22 mouse cellular contexts compared by ENCODE assay signal in genomic region chr11:52638939-52639338, GRCm38 (mm10).
DNase-seq lines count a peak whose midpoint lies in the region; ATAC-seq and TF ChIP-seq lines count a peak whose summit lies in the region.
"Had no signal": no experiment of that assay in that cellular context is flagged by ENCODE, and none has a peak within 500 bp of the region (broad histone marks: within the 10 kb centered on the region; RNA-seq: fewer than 3 reads in every experiment).

No protein-coding gene starts in this region.

- TF ChIP-seq POLR2A in heart, adult 2 months (IDR thresholded peaks at IDR 0.05; ENCODE audit: insufficient read depth, low read depth, low read length), result no peak
- no peak for TF ChIP-seq POLR2A in lung, adult 2 months (IDR thresholded peaks at IDR 0.05; ENCODE audit: borderline replicate concordance, extremely low read depth, low read depth, low read length)
- no peak for TF ChIP-seq POLR2A in brain, embryonic 14.5 days (IDR thresholded peaks at IDR 0.05; ENCODE audit: borderline replicate concordance, extremely low read depth, insufficient read depth, insufficient read length, poor library complexity, severe bottlenecking)

- no peak for TF ChIP-seq EP300 in heart, adult 2 months (IDR thresholded peaks at IDR 0.05; ENCODE audit: insufficient read depth, low read depth, low read length)
- no peak for TF ChIP-seq EP300 in lung, postnatal 0 days (IDR thresholded peaks at IDR 0.05)

- no peak overlapping the region for H3K27ac ChIP-seq in heart, adult 2 months
- H3K27ac ChIP-seq in lung, postnatal 0 days (ENCODE audit: low read length), result no peak overlapping the region
- H3K27ac ChIP-seq: embryonic facial prominence, embryonic 10.5 days; limb, embryonic 10.5 days; liver, embryonic 15.5 days; macrophage; midbrain, embryonic 15.5 days; neural tube, embryonic 12.5 days had no signal

- WGBS in heart, adult 2 months, result 96% methylated on average over 1 of the region's 1 CpGs
- WGBS in lung, postnatal 0 days, result 94% methylated on average over 1 of the region's 1 CpGs
- WGBS in lung, adult 2 months, result 100% methylated on average over 1 of the region's 1 CpGs

- intact Hi-C loops in heart, adult 2 months (cut with DNase I), result no loop called here
- intact Hi-C loops in heart, postnatal 10 days (cut with DNase I), result no loop called here

- no peaks in the 10 kb centered on the region for H3K27me3 ChIP-seq in heart, adult 2 months (ENCODE audit: control insufficient read depth, insufficient read depth, low read length)
- H3K27me3 ChIP-seq in lung, postnatal 0 days (replicated peaks; ENCODE audit: insufficient read depth, low read length), result no peaks in the 10 kb centered on the region
- H3K27me3 ChIP-seq in E14TG2a.4 (ENCODE audit: insufficient read depth, low read length), result peaks cover 7% of the 10 kb centered on the region; the same call in 1 of the 2 replicates
- H3K27me3 ChIP-seq: liver, embryonic 15.5 days had no signal

- H3K36me3 ChIP-seq in heart, adult 2 months (ENCODE audit: control insufficient read depth, insufficient read depth, low read length), result no peaks in the 10 kb centered on the region
- H3K36me3 ChIP-seq in lung, postnatal 0 days (ENCODE audit: insufficient read depth, low read length), result no peaks in the 10 kb centered on the region
- no peaks in the 10 kb centered on the region for H3K36me3 ChIP-seq in E14TG2a.4 (ENCODE audit: insufficient read depth, low read length)
- H3K36me3 ChIP-seq: embryonic facial prominence, embryonic 10.5 days; limb, embryonic 10.5 days; liver, embryonic 15.5 days; midbrain, embryonic 15.5 days; neural tube, embryonic 12.5 days had no signal

- H3K4me2 ChIP-seq in lung, postnatal 0 days (replicated peaks; ENCODE audit: low read depth, low read length), result no peak overlapping the region
- H3K4me2 ChIP-seq: heart, embryonic 11.5 days; liver, embryonic 15.5 days; midbrain, embryonic 15.5 days; neural tube, embryonic 12.5 days had no signal

- no peaks in the 10 kb centered on the region for H3K79me2 ChIP-seq in heart, adult 2 months (replicated peaks; ENCODE audit: control insufficient read depth, insufficient read depth, low read length)

- ATAC-seq in lung, postnatal 0 days, result no peak
- ATAC-seq: forebrain, embryonic 16.5 days; midbrain, embryonic 15.5 days had no signal

- no peak overlapping the region for H3K9ac ChIP-seq in heart, adult 2 months (ENCODE audit: low read depth, low read length)
- no peak overlapping the region for H3K9ac ChIP-seq in lung, postnatal 0 days (replicated peaks; ENCODE audit: low read depth)
- H3K9ac ChIP-seq: liver, embryonic 15.5 days; midbrain, embryonic 15.5 days; neural tube, embryonic 12.5 days had no signal

- no peaks in the 10 kb centered on the region for H3K9me3 ChIP-seq in lung, postnatal 0 days (ENCODE audit: low read length)
- H3K9me3 ChIP-seq in E14TG2a.4 (ENCODE audit: low read length), result no peaks in the 10 kb centered on the region
- H3K9me3 ChIP-seq: limb, embryonic 10.5 days; liver, embryonic 15.5 days; midbrain, embryonic 15.5 days; neural tube, embryonic 12.5 days had no signal

- TF ChIP-seq CTCF in heart, adult 2 months (IDR thresholded peaks at IDR 0.05), result peak; percentile 39
- TF ChIP-seq CTCF in lung, postnatal 0 days (IDR thresholded peaks at IDR 0.05), result peak; percentile 42; the same call in 1 of the 2 replicates
- no peak for TF ChIP-seq CTCF in lung, adult 2 months (IDR thresholded peaks at IDR 0.05; ENCODE audit: insufficient read depth, low read length)
- peak; percentile 70 for TF ChIP-seq CTCF in E14TG2a.4 (conservative IDR thresholded peaks at IDR 0.05; ENCODE audit: low read length)
- peak; percentile 33; the same call in 1 of the 2 replicates for TF ChIP-seq CTCF in brain, embryonic 14.5 days (IDR thresholded peaks at IDR 0.05; ENCODE audit: borderline replicate concordance, extremely low read depth, insufficient read depth, insufficient read length)

- no peaks in the 10 kb centered on the region for H3K4me1 ChIP-seq in heart, adult 2 months (ENCODE audit: control insufficient read depth, insufficient read depth, low read length)
- H3K4me1 ChIP-seq in lung, postnatal 0 days (ENCODE audit: insufficient read depth, low read depth, low read length), result no peaks in the 10 kb centered on the region
- no peaks in the 10 kb centered on the region for H3K4me1 ChIP-seq in lung, adult 2 months (ENCODE audit: control insufficient read depth, insufficient read depth, low read length)
- peaks cover 8% of the 10 kb centered on the region for H3K4me1 ChIP-seq in E14TG2a.4 (replicated peaks; ENCODE audit: low read depth, low read length)
- H3K4me1 ChIP-seq: liver, embryonic 15.5 days had no signal

- no peak for DNase-seq in heart, adult 2 months
- no peak for DNase-seq in heart, postnatal 10 days
- no peak for DNase-seq in lung, postnatal 0 days (ENCODE audit: low spot score)
- no peak for DNase-seq in lung, adult 2 months
- DNase-seq in brain, embryonic 14.5 days (ENCODE audit: low read depth), result no peak
- DNase-seq in neural tube, embryonic 10.5 days (ENCODE audit: extremely low spot score, low spot score), result no peak
- DNase-seq in kidney, adult 18-20 months, result no peak
- DNase-seq: B cell, adult 2 months; cerebellum, postnatal 25 days; gastrocnemius, postnatal 25 days; heart, postnatal 4 days; kidney, postnatal 36 days had no signal

- H3K4me3 ChIP-seq in heart, adult 2 months, result no peak overlapping the region
- no peak overlapping the region for H3K4me3 ChIP-seq in lung, postnatal 0 days (ENCODE audit: low read depth, low read length)
- no peak overlapping the region for H3K4me3 ChIP-seq in lung, adult 2 months (replicated peaks; ENCODE audit: extremely low read depth, low read depth, low read length)
- no peak overlapping the region for H3K4me3 ChIP-seq in E14TG2a.4 (replicated peaks; ENCODE audit: low read length)
- H3K4me3 ChIP-seq: embryonic facial prominence, embryonic 10.5 days; erythroblast, embryonic 14.5 days; limb, embryonic 10.5 days; liver, embryonic 15.5 days; midbrain, embryonic 15.5 days; neural tube, embryonic 12.5 days had no signal
